Mouse (Mus musculus) bone marrow, adult 2 months (tissue): ENCODE data around the gene Rpap1.

Experiments used
- CTCF ChIP-seq: fragments of 200-500 bp; IDR thresholded peaks from 2 replicates; pipeline ENCODE4 v1.5.1; 2011; ENCODE audit warnings: low read length, control low read depth; ENCODE audit not compliant: control insufficient read depth, insufficient read depth
- POLR2A ChIP-seq: fragments of 200-500 bp; IDR thresholded peaks from 2 replicates; pipeline ENCODE4 v1.6.1; 2011; ENCODE audit warnings: low read depth, mild to moderate bottlenecking, control low read depth, low read length, borderline replicate concordance; ENCODE audit not compliant: control insufficient read depth

DNA sequence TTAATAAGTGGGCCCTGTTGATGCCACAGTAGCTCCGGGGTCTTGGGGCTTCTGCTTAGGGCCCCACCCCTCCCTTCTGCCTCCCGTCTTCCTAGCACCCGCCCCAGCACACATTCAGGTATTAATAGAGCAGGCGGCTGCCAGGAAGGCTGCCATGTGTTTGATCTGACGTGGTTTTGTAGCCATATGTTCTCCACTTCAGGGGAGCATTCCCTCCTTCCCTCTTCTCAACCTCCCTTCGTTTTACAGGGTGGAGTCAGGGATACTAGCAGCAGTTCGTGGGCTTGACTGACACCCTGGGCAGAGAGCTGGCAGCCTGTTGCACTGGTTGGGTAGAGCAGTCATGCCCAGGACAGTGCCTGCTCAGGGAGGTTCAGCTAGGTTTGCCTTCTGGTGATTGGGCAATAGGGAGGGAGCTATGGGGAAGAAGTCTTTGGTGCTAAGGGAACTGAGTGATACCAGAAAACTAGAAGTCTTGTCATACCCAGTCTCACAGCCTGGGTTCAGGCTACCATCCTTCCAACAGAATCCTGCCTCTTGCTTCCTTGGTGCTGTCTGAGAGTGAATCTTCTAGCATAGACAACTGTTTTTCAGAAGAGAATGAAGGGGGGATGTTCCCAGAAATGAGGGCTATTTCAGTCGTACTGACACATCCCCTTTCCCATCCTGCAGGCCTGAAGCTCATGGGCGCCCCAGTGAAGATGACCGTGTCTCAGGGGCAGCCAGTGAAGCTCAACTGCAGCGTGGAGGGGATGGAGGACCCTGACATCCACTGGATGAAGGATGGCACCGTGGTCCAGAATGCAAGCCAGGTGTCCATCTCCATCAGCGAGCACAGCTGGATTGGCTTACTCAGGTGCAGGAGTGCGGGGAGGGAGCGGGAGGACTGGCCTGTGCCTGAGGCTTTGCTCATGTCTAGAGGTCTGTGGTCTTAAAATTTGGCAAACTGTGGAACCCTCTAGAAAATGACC lies 13.8 kb upstream of the Rpap1 start:
- no peak for TF ChIP-seq POLR2A
- TF ChIP-seq CTCF, result no peak
